Mouse (Mus musculus): ENCODE measurements around the gene Kat2a. TPM values are rescaled to one million over a fixed set of nuclear protein-coding genes. Genes with fewer than 3 reads are reported as not detected.
A peak's percentile ranks its signal among the peaks of the same experiment; 100 is the strongest.

Kat2a gene
- 32.6 and 47.3 TPM in 2 replicates for polyA plus RNA-seq (2014; fragmentation: Nextera tagmentation; extraction: Ambion mirVana)

DNA sequence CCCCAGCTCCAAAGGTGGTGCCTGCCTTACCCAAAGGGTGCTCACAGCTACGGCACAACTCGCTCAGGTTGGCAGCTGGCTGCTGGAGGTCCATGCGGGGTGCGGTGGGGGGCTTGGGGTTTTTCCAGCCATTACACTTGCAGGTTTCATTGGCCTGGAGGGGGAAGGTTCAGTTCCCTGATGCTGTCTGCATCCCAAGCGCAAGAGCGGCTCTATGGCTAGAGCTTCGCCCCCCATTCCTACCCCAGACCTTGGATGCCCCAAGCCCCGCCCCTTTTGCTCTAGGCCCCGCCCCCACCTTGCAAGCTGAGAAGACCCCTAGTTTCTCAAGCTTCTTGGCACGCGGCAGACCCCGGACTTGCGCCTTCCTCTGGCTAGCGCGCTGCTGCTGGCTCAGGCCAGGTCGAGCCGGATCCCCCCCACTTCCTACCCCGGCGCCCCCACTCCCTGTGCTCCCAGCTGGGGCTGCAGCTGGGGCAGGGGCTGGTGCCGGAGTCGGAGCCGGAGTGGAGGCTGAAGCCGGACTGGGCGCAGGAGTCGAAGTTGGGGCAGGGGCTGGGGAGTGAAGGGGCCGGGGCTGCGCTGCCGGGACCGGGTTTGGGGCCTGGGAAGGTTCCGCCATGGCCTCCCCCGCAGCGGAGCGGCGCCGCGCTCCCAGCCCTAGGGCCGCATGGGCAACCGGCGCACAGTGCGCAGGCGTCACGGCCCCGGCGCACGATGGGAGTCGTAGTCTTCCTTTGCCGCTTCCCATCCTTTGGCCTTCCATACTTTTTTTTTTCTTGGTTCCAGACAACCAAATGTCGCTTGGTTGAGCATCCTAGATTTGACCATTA, at the start of gene Kat2a:
Gene Kat2a (minus strand): TSS at position 683 of the 833 bp plus-strand sequence.
- ATAC-seq: peak; percentile 93
- no peaks in the 10 kb centered on the region for H3K9me3 ChIP-seq (replicated peaks; ENCODE audit: control insufficient read depth, low read length)
- WGBS: 2% methylated on average over 43 of the region's 48 CpGs
- H3K4me3 ChIP-seq (ENCODE audit: low read depth, low read length): peak within 1 kb of the TSS; percentile 77
- peak within 1 kb of the TSS; percentile 35; the same call in 1 of the 2 replicates for H3K27ac ChIP-seq (ENCODE audit: low read depth, low read length)
- H3K9ac ChIP-seq (ENCODE audit: low read length): peak within 1 kb of the TSS; percentile 85
- peaks cover 14% of the 10 kb centered on the region for H3K4me1 ChIP-seq (ENCODE audit: control insufficient read depth, insufficient read depth, low read length)
- H3K36me3 ChIP-seq (ENCODE audit: control insufficient read depth, insufficient read depth, low read length): peaks cover 59% of the 10 kb centered on the region
- no peaks in the 10 kb centered on the region for H3K27me3 ChIP-seq (replicated peaks; ENCODE audit: control insufficient read depth, insufficient read depth, low read length)
- H3K4me2 ChIP-seq (ENCODE audit: low read length): peak within 1 kb of the TSS; percentile 65
- DNase-seq (ENCODE audit: low spot score): peak; percentile 92

DNA sequence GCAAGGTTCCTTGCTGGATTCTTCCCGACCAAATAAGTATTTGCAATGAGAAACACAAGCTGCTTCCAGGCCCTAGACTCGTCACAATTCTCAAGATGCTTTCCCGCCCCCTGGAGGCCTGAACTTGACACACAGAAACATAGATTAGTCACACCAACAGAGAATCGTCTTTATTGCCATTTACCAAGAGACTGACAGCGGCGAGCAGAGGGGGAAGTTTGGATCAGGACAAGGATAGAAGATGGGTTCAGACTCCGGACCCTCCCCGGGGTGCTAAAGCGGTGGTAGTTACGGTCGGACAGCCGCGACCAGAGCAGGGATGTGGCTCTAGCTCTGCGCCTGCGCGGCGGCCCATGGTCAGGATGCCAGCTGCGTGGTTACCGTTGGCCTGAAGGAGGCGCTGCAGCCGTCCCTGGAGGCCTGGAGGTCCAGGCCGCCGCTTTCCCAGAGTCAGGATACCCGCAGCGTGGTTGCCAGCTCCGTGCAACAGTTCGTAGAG, 49.3 kb upstream of the Kat2a start:
- DNase-seq (ENCODE audit: low spot score): peak; percentile 83

DNA sequence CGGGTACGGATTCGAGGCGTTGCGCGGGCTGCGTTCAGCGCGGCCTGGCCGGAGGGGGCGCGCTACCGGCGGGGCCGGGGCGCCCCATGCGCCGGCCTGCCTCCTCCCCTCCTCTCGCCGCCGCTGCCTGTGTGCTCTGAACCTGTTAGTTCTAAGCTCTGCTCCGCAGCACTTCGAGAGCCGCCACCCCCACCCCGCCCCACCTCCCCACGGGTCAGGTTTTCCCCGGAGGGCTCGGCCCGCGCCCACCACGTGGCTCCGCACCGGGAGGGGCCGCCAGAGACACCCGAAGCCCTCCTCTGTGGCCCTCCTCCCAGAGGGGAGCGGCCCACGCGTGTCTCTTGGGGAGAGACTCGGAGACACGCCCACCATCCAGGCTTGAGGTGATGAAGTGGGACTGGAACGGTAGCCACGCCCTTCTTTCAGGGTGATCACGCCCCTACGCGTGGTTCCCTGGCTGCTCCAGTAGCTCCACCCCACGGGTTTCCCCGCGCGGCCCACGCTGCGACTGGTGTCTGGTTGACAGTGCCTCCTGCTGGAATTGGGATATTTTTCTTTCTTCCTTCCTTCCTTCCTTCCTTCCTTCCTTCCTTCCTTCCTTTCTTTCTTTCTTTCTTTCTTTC, 47.5 kb upstream of the Kat2a start, which contains the start of gene Kcnh4:
Gene Kcnh4 (minus strand): TSS at position 332 of the 623 bp plus-strand sequence.
- H3K9ac ChIP-seq (ENCODE audit: low read length): peak within 1 kb of the TSS; percentile 73
- H3K27ac ChIP-seq (ENCODE audit: low read depth, low read length): peak within 1 kb of the TSS; percentile 39; the same call in 1 of the 2 replicates
- DNase-seq (ENCODE audit: low spot score): peak; percentile 84
- H3K4me2 ChIP-seq (ENCODE audit: low read length): peak within 1 kb of the TSS; percentile 77
- no peaks in the 10 kb centered on the region for H3K9me3 ChIP-seq (replicated peaks; ENCODE audit: control insufficient read depth, low read length)
- H3K4me3 ChIP-seq (ENCODE audit: low read depth, low read length): peak within 1 kb of the TSS; percentile 43
- peaks cover 6% of the 10 kb centered on the region; the same call in 1 of the 2 replicates for H3K4me1 ChIP-seq (ENCODE audit: control insufficient read depth, insufficient read depth, low read length)
- H3K36me3 ChIP-seq (ENCODE audit: control insufficient read depth, insufficient read depth, low read length): 0 out of 2 replicates have a peak, but pooled peaks cover 4% of the 10 kb centered on the region
- WGBS: under 1% methylated on average over 43 of the region's 51 CpGs
- peaks cover 10% of the 10 kb centered on the region; the same call in 1 of the 2 replicates for H3K27me3 ChIP-seq (replicated peaks; ENCODE audit: control insufficient read depth, insufficient read depth, low read length)
- ATAC-seq: peak; percentile 66

More for the DNA sequence above, 49.3 kb upstream of the Kat2a start:
- Histone ChIP-seq H3K4me2 (ENCODE audit: low read length) (peak overlapping the region; percentile 68), H3K36me3 (ENCODE audit: control insufficient read depth, insufficient read depth, low read length) (no peaks in the 10 kb centered on the region), H3K27ac (ENCODE audit: low read depth, low read length) (0 out of 2 replicates have a peak overlapping the region, but pooled peaks have one; percentile 27), H3K9me3 (replicated peaks; ENCODE audit: control insufficient read depth, low read length) (no peaks in the 10 kb centered on the region), H3K4me1 (ENCODE audit: control insufficient read depth, insufficient read depth, low read length) (peaks cover 6% of the 10 kb centered on the region; the same call in 1 of the 2 replicates), H3K27me3 (replicated peaks; ENCODE audit: control insufficient read depth, insufficient read depth, low read length) (peaks cover 10% of the 10 kb centered on the region; the same call in 1 of the 2 replicates), H3K4me3 (ENCODE audit: low read depth, low read length) (peak overlapping the region; percentile 37), H3K9ac (ENCODE audit: low read length) (peak overlapping the region; percentile 60)
- WGBS: under 1% methylated on average over 27 of the region's 27 CpGs
- peak; percentile 51 for ATAC-seq

DNA sequence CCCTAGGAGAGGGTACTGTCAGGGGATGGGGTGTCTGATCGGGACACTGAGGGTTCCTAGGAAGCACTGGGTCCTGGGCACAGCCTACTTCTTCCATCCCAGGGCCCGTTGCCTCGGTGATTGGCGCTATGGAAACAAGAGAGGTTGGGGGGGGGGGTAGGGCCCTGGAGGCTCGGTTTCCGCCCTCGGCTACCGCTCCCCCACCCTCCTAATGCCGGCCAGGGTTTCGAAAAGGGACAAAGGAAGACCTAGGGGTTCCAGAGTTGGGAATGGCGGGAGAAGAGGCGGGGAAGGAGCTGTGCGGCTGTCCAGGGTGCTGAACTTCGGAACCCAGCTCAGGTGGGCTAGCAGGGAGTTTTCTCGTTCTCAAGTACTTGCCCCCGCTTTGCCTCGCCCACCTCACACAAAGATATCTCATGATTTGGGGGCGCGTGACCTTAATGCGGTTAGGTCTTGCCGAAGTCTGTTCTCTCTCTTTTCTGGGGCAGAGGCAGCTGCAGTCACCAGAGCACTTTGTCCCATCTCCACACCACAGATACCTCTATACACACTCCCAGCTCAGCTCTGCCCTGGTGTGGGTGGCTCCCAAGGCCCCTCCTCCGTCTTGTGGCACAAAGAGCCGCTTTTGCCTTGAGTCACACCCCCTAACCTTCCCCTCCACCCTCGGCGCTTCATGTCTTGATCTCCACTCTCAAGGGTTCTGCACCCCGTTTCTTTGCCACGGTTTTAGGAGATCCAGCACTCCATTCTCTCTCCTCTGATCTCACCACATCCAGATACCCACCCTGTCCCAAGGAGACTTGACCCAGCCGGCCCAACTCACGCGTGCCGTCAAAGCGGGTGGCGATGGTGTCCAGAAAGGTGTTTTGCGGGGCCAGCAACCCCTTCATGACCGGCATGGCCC, 46.7 kb upstream of the Kat2a start:
- peak overlapping the region; percentile 73 for H3K9ac ChIP-seq (ENCODE audit: low read length)
- peaks cover 10% of the 10 kb centered on the region; the same call in 1 of the 2 replicates for H3K27me3 ChIP-seq (replicated peaks; ENCODE audit: control insufficient read depth, insufficient read depth, low read length)

DNA sequence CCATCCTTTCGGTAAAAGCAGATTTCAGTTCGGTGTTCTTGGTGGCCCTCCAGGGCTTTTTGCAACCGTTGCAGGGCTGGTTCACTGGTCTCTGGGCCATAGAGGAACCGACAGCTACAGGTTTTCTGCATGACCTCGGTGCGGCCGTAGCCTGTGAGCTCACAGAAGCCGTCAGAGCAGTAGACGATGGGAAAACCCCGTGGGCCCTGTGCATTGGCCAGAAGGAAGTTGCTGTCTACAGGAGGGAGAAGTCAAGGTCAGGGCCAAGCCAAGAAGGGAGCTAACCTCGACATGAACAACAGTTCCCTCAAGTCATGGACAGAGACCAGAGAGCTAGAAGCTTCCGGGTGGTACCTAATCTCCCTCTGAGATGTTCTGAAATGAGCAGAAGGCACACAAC, 45.3 kb upstream of the Kat2a start:
- ATAC-seq: no peak
- no peak for DNase-seq (ENCODE audit: low spot score)
- Histone ChIP-seq H3K36me3 (ENCODE audit: control insufficient read depth, insufficient read depth, low read length) (0 out of 2 replicates have a peak, but pooled peaks cover 4% of the 10 kb centered on the region), H3K9me3 (replicated peaks; ENCODE audit: control insufficient read depth, low read length) (no peaks in the 10 kb centered on the region), H3K27ac (ENCODE audit: low read depth, low read length) (no peak overlapping the region), H3K4me2 (ENCODE audit: low read length) (no peak overlapping the region), H3K4me3 (ENCODE audit: low read depth, low read length) (no peak overlapping the region), H3K9ac (ENCODE audit: low read length) (no peak overlapping the region), H3K27me3 (replicated peaks; ENCODE audit: control insufficient read depth, insufficient read depth, low read length) (peaks cover 10% of the 10 kb centered on the region; the same call in 1 of the 2 replicates), H3K4me1 (ENCODE audit: control insufficient read depth, insufficient read depth, low read length) (peaks cover 6% of the 10 kb centered on the region; the same call in 1 of the 2 replicates)
- WGBS: 94% methylated on average over 12 of the region's 12 CpGs

More for the DNA sequence above, 46.7 kb upstream of the Kat2a start:
- WGBS: under 1% methylated on average over 35 of the region's 35 CpGs
- ATAC-seq (peak; percentile 53), DNase-seq (ENCODE audit: low spot score) (peak; percentile 53)
- Histone ChIP-seq H3K4me3 (ENCODE audit: low read depth, low read length) (peak overlapping the region; percentile 43), H3K4me1 (ENCODE audit: control insufficient read depth, insufficient read depth, low read length) (peaks cover 6% of the 10 kb centered on the region; the same call in 1 of the 2 replicates), H3K27ac (ENCODE audit: low read depth, low read length) (peak overlapping the region; percentile 39; the same call in 1 of the 2 replicates), H3K9me3 (replicated peaks; ENCODE audit: control insufficient read depth, low read length) (no peaks in the 10 kb centered on the region), H3K4me2 (ENCODE audit: low read length) (peak overlapping the region; percentile 77), H3K36me3 (ENCODE audit: control insufficient read depth, insufficient read depth, low read length) (0 out of 2 replicates have a peak, but pooled peaks cover 4% of the 10 kb centered on the region)

DNA sequence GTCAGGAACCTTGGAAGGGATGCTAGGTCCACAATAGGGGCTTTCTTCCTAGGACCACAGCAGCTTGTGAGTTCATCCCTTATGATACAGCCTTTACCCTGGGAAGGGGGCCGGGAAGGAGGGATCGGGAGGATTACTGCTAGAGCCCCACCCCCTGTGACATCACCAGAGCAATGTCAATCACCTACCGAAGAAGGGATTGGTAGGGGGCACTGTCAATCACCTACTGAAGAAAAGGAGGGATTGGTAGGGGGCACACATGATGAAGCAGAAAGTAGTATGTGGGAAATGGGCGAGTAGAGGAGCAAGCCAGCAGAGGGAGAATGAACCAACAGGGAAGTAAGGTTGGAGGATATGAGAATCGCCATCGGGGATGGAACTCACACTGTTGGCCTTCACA, 44.2 kb upstream of the Kat2a start:
- ATAC-seq (no peak), DNase-seq (ENCODE audit: low spot score) (no peak)
- Histone ChIP-seq H3K27ac (ENCODE audit: low read depth, low read length) (no peak overlapping the region), H3K4me3 (ENCODE audit: low read depth, low read length) (no peak overlapping the region), H3K4me2 (ENCODE audit: low read length) (no peak overlapping the region), H3K9me3 (replicated peaks; ENCODE audit: control insufficient read depth, low read length) (no peaks in the 10 kb centered on the region), H3K4me1 (ENCODE audit: control insufficient read depth, insufficient read depth, low read length) (peaks cover 6% of the 10 kb centered on the region; the same call in 1 of the 2 replicates), H3K9ac (ENCODE audit: low read length) (no peak overlapping the region), H3K27me3 (replicated peaks; ENCODE audit: control insufficient read depth, insufficient read depth, low read length) (peaks cover 10% of the 10 kb centered on the region; the same call in 1 of the 2 replicates), H3K36me3 (ENCODE audit: control insufficient read depth, insufficient read depth, low read length) (0 out of 2 replicates have a peak, but pooled peaks cover 6% of the 10 kb centered on the region)
- 59% methylated on average over 6 of the region's 6 CpGs for WGBS

DNA sequence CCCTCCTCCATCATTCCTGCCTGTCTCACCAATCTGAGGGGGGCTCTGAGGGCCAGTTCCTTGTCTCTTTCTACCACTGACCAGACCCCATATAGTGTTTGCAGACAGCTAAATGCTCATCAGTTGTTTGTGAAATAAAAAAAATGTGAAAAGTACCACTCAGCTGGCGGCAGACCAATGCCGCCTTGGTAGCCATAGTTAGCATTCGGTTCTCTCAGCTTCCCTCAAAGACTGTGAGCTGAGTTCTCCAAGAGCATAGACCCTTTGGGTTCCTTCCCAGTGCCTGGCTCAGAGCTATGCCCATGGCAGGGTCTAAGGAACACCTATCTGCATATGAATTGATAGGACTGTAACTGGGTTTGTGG, 42.4 kb upstream of the Kat2a start:
- Histone ChIP-seq H3K4me3 (ENCODE audit: low read depth, low read length) (no peak overlapping the region), H3K9ac (ENCODE audit: low read length) (no peak overlapping the region), H3K9me3 (replicated peaks; ENCODE audit: control insufficient read depth, low read length) (no peaks in the 10 kb centered on the region), H3K27ac (ENCODE audit: low read depth, low read length) (no peak overlapping the region), H3K4me1 (ENCODE audit: control insufficient read depth, insufficient read depth, low read length) (peaks cover 5% of the 10 kb centered on the region; the same call in 1 of the 2 replicates), H3K27me3 (replicated peaks; ENCODE audit: control insufficient read depth, insufficient read depth, low read length) (peaks cover 7% of the 10 kb centered on the region; the same call in 1 of the 2 replicates), H3K36me3 (ENCODE audit: control insufficient read depth, insufficient read depth, low read length) (0 out of 2 replicates have a peak, but pooled peaks cover 6% of the 10 kb centered on the region), H3K4me2 (ENCODE audit: low read length) (no peak overlapping the region)
- DNase-seq (ENCODE audit: low spot score) (no peak), ATAC-seq (no peak)
- 91% methylated on average over 3 of the region's 3 CpGs for WGBS

Data from forebrain, embryonic 14.5 days (tissue).